Mouse (Mus musculus): Measurements from ENCODE around the gene Vac14.
"Not testable (repeated sequence)": the region's sequence is repeated elsewhere in the genome, so short reads cannot be mapped to it uniquely, and the experiment has no call there.

Gene Vac14

DNA sequence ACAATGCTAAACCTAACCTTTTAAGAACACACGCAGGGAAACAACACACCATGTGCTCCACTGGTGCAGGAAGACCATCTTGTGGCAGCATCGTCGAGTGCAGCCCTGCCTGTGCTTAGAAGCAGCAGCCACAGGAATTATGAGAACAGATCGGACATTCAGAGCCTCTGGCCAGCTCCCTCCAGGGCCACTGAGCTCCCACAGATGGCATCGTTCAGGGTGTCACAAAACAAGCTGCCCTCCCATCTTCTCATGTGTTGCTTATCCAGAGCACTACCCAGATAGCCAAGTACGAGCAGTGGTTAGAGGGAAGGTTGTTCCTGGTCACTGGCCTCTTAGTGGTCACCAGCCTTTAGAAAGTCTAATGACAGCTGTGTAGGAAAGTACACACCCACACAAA, 30.9 kb downstream of the Vac14 start:
- no peak for DNase-seq

DNA sequence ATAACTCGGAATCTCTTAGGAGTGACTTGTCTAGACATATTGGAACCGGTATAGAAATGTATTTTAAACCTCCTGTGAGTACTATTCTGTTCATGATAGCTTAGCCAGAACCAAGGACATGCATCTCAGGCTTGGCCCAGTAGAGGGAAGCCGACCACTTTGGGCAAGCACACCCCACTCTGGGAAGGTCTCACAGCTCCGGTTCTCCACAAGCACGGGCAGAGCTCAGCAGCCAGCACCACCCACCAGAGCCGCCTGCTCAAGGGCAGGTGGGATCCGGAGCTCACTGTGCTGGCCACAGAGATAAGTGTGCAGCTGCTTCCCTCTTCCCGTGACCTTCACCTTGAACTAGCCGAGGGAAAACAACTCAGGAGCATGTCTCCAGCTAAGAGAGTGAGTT, 32.5 kb downstream of the Vac14 start:
- peak; percentile 27 to 62 for DNase-seq

DNA sequence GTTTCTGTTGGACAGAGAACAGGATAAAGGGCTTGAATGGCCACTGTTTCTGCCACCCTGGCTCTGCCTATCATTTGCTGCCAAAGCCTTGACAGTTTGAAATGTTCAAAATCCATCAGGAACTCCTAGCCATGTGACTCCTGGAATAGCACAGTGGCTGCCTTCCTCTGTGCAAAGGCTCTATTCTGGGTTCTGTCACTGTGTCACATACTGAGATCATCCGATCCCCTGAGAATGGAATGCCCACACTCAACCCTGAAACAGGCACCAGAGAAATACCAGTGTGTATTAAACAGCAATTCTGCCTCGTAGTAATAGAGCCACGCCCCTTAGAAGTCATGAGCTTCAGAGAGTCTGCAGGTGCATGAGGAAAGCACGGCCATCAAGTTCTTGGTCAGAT, 33.5 kb downstream of the Vac14 start:
- no peak for DNase-seq

DNA sequence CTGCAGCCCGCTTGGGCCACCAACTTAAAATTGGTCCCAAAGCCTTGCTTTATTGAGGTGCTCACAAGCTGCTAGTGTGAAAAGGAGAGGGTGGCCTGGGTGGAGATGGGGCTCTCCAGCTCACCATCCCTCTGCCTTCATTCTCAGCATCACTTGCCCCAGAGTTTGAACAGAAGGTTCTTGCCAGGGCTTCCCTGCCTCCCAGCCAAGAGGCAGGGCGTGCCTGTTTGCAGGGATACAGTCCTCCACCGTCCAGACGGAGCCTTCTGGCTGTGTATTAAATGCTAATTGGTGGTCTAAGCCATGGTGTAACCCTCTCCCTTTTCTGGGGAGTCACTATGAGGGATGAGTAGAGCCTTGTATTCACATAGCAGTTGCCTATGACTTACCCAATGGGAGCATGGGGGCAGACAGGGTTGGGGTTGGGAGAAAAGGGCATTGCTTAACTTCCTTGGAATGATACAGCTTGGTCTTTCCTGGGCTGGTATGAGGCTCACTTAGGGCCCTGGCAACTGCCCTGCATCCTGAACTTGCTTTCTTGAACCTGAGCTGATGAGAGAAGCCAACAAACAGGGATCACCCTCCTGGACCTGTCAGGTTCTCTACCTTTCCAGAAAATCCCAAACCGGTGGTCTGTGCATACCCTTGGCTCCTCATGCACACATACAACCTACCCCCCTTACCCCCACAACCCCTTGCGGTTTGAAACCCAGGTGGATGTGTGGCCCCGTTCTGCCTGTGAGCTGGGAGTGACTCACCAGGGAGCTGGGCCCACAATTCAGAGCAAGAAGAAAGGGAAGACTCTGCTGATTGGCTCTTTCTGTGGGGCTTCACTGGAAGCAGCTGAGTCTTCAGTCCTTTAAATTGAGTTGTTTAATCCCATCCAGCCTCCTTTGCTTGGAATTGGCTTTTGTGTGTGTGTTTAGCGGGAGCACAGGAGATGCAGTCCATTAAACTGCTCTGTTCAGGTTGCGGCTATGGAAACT, 36.0 kb downstream of the Vac14 start:
- no peak for DNase-seq

DNA sequence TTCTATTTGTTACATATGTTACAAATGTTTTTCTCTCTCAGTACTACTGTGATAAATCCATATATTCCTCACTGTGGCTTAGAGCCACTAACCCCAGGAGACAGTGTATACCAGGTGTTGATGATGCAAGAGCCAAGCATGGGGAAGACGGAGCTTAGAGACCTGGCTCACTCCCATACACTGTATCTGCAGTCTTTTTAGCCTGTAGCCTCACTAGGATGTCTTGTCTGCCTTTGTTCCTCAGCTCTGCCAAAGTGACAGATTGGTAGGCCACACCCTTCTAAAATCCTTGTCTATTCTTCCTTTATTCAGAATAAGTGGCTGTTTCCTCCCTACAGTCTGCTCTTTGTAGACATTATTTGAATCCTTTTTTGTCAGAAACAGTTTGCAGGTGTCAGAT, 37.4 kb downstream of the Vac14 start:
- no peak for DNase-seq

DNA sequence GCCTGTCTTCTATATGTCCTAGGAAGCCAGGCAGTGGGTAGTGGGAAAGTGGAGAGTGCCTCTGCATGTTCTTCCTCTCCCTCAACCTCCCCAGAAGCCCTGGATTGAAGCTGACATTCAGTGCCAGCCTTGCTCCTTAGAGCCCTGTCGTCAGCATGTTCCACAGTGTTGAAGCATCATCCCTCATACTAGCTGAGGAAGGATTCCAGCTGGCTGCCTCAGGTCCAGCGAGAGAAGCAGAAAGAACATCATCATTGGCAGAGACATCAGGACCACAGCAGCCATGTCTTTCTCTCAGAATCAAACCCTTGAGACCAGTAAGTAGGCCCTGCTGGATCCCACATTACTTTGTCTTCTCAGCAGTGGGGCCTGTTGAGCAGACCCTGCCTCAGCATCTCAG, 39.3 kb downstream of the Vac14 start:
- no peak for DNase-seq

GRCm38 (mm10) chr8:110660121-110660520, 41.7 kb downstream of the Vac14 start:
- DNase-seq = no peak

DNA sequence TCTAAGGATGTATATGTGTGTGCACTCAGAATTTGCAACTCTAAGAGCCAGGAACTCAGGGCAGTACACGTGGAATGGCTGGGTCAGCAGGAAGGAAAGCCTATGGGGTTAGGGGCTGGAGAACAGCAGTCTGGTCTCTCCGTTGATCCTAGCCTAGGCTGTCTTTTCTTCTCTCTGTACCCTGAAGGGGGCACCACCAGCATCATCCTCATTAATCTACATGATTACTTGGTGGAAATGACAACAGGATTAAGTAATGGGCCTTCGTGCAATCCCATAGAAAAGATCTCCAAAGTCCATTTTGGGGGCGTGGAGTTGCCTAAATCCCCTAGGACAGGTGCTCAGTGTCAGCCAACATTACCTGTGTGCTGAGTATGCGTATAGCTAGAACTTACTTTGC, 44.2 kb downstream of the Vac14 start:
- no peak for DNase-seq

DNA sequence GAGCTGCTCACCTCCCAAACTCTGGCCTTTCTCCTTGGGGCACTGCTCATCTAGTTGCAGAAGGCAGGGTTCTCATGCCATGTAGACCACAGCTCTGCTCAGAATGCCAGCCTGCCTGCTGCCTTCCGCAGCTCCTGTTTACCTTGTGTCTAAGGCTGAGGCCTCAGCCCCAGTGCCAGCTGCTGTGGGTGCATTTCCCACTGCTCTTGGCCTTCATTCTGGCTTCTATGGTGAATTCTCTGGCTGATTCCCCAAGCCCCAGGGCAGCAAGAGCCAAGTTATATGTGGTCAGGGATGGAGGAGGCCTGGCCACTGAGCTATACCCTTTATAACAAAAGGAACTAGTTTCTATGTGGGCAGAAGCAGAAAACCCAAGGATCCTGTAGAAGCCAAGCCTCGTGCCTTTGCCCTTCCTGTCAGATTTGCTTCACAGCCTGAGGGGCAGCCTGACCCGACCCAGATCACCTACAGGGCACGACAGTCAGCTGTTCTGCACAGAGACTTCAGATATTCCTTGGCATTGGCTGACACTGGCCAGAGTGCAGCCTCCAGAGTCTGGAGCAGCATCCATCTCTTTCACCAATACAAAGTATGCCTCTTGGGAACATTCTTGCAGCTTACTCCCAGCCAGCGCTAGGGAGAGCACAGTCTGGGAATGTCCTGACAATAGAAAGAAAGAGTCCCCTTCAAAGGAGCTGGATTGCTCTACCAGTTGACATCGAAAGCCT, 44.8 kb downstream of the Vac14 start:
- DNase-seq = no peak

GRCm38 (mm10) chr8:110664202-110664896, 46.0 kb downstream of the Vac14 start:
- peak; percentile 48 to 77 for DNase-seq

DNA sequence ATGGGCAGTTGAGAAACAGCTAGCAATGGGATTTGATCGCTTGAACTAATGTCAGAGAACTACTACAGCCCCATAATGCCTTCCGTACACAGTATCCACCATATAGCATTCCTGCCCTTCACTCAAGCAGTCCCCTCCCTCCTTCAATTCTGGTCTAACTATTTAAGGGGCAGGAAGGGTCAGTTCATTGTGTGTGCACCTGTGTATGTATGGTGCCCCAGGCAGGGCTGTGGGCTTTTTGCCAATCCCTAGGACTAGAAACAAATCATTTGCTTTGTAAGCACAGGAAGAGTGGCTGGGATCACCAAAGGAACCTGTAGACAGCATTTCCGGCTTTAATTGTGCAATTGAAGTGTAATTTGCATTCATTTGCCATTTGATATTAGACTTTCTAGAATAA, 46.6 kb downstream of the Vac14 start:
- no peak for DNase-seq

DNA sequence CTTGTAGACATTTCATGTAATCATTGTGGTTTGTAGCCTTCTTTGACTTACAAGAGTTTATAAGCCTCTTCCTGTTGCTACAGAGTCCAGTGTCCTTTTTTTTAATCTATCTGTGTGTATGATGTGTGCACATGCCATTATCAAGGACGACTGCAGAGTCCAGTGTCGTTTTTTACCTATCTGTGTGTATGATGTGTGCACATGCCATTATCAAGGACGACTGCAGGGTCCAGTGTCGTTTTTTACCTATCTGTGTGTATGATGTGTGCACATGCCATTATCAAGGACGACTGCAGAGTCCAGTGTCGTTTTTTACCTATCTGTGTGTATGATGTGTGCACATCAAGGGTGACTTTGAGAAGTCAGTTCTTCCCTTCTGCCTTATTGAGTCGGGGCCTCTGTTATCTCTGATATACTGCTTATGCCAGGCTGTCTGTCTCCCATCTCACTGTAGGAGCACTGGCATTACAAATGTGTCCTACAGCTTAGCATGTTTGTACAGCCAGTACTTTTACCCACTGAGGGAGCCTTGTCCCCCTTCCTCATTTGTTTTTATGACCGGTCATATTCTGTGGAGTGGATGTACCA, 49.3 kb downstream of the Vac14 start:
- DNase-seq = not testable (repeated sequence)

DNA sequence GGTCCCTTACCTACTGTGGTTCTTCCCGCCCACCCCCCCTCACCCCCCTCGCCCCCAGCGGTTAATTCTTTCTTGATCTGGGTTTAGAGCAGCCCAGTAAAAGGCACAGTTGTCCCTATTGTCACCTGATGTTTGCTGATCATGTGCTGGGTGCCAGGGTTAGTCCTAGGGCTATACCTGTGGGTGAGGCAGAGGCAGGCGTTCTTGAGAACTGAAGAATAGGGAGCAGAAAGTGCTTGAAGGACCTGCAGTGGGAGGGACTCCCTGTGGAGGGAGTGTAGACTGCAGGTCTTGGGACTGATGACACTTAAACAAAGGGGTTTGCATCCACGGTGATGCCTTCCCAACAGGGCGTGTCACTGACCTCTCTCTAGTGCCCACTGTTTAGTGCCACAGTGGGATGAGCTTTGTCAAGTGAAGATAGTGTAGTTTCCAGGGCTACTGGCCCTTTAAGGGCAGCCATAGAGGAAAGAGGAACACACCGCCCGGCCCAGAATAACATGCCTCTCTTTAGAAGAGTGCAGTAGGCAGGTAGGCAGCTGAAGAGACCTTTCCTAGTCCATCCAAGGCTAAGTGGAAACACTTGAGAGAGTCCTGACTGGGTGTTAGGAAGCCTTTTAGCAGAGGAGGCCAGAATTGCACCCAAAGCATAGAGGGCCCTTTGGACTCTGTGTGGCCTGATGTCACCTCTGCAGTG, 51.7 kb downstream of the Vac14 start:
- DNase-seq = no peak

GRCm38 (mm10) chr8:110671309-110671708, 52.9 kb downstream of the Vac14 start:
- DNase-seq = peak; percentile 53 to 74

DNA sequence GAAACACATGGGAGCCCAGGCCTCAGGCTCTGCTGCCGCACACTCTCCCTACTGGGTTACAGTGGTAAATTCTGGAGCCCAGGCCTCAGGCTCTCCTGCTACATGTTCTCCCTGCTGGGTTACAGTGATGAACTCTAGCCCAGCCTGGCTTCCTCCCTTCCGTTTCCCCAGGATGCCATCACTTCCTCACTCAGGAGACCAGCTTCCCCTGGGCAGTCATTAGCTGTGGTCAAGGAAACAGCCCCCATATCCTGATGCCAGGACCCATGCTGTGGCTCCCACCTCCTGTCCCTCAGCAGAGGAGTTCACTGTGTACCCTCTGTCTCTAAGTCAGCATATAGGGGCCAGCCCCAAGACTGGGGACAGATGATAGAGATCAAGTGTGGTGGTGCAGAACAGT, 53.7 kb downstream of the Vac14 start:
- peak; percentile 49 to 79 for DNase-seq

- peak; percentile 49 to 68 for DNase-seq
Measured at GRCm38 (mm10) chr8:110673168-110673567, 54.8 kb downstream of the Vac14 start.

DNA sequence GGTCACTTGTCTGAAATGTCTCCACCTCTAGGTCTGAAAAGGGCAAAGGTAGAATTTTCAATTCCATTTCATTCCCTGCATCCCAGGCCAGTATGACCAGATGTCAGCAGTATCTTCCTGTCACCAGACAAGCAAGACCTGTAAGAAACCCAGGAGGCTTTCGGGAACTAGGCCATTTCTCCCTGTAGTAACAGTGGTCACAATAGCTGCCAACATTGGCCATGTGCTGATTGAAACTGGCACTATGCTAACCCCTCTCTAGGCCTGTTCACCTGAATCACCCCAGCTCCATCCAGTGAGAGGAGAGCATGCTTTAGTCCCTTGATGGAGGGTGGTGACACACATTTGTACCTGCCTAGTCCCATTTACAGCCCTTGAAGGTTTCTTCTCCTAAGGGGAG, 56.2 kb downstream of the Vac14 start:
- DNase-seq = no peak

DNA sequence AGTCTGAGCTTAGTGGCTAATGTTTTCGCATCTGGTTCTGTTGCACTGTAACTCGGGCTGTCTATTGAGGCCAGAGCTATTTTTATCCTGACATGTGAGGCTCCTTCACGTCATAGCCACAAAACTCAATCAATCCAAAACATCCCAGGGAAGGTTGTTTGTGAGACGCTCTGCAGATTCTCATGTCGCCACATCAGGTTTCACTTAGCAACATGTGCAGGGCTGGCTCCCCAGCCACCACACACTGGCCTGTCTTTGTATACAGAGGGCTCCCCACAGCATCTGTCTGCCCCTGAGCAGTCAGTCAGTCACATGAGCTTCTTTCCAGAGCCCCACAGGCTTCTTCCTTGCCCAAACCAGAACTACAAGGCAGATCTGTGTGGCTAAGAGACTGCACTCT, 58.3 kb downstream of the Vac14 start:
- DNase-seq = peak; percentile 53 to 85

- DNase-seq = no peak
Measured at GRCm38 (mm10) chr8:110677174-110677660, 58.8 kb downstream of the Vac14 start.

DNA sequence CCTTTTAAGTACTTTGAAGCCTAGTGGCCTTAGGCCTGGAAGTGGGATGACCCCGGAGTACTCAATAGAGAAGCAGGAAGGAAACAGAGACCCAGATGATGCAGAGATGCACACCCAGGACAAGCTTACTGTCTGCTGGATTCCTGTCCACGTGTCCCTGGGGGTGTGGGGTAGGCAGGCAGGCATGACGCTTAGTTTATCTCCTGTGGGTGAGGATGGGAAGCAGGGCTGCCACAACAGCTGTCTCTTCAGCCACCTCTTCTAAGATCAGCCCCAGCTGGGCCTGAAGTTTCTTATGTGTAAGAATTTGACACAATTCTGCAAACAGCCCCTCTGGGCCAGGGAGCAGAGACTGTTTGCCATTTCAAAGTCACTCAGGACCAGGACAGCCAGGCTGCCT, 60.6 kb downstream of the Vac14 start:
- DNase-seq = peak in 1 of 2 experiments; percentile 57

GRCm38 (mm10) chr8:110687726-110688125, 69.3 kb downstream of the Vac14 start:
- DNase-seq = peak; percentile 80 to 95

DNA sequence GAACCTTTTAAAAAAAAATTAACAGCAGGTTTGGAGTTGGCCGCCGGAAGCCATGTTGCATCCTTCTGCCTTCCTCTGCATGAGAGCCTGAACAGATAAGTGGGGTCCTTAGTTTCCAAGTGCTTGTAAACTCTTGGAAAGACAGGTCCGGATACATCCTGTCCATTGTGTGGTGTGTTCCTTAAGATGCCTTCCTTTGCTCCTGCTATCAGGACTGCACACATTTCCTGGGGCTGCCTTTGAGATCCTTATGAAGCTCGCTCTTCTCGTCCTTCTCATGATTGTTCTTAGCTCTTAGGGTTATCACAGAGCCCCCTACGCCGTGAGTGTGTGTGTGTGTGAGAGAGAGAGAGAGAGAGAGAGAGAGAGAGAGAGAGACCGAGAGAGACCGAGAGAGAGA, 71.6 kb downstream of the Vac14 start:
- DNase-seq = peak in 1 of 2 experiments; percentile 52

Data from lung, postnatal 4 days (tissue).